Mouse (Mus musculus): ENCODE results near the gene Fan1.

The Fan1 gene

GRCm38 (mm10) chr7:64373830-64374562 lies at the start of gene Fan1:
Gene Fan1, minus strand, starts transcription at chr7:64374095.
- peak; percentile 87 for DNase-seq

- no peak for DNase-seq
These were observed 30.1 kb upstream of the Fan1 start for GRCm38 (mm10) chr7:64403989-64404388.

DNA sequence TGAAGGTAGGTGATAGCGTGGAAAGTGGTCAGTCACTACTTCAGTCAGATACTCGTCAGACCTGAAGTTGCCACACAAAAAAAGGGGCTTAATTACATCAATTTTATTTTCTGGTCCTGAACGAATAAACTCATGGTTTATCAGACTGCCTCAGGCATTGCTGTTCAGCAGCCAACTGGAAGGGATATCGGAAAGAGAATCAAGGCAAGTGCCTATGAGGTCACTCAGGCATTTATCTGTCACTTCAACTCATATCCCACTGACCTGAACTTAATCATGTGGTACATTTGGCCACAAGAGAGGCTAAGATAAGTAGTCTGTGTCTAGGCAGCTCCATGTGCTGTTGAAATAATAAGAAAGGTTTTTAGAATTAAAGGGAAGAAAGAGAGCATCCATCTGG lies 28.6 kb upstream of the Fan1 start:
- no peak for DNase-seq

GRCm38 (mm10) chr7:64400725-64401124 lies 26.8 kb upstream of the Fan1 start:
- no peak for DNase-seq

DNA sequence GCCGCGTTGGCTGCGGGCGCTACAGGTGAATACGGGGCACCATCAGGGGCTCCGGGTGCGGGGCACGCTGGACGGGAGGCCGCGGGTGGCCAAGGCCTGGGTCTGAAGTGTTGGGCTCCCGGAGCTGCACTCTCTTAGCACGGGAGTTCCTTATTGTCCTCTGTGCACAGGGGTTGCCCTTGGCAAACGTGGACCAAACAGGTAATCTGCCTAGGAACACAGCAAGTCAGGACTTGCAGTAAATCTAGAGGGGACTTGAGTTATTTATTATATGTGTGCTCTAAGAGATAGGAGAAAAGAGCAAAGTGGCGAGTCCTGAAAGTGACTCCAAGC lies 18.9 kb upstream of the Fan1 start:
- no peak for DNase-seq

DNA sequence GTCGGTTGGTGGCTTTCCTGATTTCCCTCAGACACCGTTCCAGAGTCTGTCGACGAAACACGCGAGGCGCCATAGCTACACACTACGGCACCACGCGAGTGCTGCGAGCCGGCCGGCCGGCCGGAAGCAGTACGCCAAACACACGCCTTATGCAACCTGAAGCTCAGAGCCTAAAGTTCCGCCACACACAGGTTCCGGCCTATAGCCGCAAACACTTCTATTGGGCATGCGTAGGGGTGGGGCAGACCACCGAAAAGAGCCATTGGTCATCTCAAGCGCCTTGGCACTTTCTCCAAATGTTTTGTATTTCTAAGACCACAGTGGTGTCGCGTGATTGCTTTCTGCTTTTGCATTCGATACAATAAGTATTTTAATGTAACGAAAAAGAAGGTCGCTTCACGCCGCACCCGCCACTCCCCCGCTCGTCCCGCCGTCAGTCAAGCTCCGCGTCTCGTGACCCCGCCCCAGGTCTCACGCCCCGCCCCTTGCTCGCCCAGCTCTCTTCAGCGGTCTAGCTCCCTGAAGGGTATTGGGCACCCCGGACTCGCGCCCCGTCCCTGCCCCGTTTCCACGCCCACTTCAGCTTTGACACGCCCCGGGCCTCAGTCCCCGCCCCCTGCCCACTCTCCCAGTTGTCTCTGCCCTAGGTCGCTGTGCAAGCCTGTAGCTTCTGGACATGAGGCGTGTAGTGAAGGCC lies 18.4 kb upstream of the Fan1 start, which contains the start of the genes Mphosph10 and Mcee:
TSS of gene Mphosph10 (minus strand) at position 147 of the 697 bp plus-strand sequence.
TSS of gene Mcee (plus strand) at position 486 of the 697 bp plus-strand sequence.
- peak; percentile 99 for DNase-seq

- DNase-seq: peak; percentile 21
These were observed 17.6 kb upstream of the Fan1 start for GRCm38 (mm10) chr7:64391479-64391878.

GRCm38 (mm10) chr7:64373147-64373829 lies 607 bp downstream of the Fan1 start:
- no peak for DNase-seq

DNA sequence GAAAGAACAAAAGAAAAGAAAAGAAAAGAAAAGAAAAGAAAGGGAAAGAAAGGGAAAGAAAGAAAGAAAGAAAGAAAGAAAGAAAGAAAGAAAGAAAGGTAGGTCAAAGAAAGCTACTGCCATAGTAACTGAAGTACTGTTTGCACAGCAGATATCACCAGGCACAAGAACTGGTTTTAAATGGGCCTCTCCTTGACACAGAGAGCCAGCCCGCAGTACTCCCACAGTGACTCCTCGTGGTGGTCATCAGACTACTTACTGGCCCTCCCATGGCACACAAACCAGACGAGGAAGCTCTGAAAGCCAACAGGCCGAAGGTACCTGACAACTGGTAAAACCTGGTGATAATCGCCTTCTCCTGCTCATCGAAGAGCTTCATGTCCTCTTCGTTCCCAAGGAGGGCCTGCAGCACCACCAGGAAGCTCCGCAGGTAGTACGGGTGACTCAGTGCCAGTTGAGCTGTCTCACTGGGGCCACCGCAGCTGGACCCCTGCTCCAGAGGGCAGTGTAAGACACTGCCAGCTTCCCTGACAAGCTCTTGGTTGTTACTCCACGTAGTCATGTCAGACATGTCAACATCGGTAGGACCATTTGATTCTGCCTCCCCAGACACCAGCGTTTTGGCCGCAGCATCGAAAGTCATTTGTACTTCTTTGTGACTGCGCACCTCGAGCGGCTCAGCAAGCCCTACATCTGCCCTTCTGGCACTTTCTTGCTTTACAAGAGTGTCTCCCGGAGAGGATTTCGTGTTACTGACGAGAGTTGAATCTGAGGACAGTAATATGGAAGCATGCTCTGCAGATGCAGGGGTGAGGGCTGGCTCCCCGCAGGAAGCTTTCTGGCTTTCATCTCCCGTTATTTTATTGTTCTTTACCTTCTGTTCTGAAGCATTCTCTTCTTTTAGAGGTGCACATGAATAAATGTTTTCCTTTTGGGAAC lies 1.7 kb downstream of the Fan1 start:
- DNase-seq: no peak

GRCm38 (mm10) chr7:64369841-64370240 lies 4.1 kb downstream of the Fan1 start:
- no peak for DNase-seq

GRCm38 (mm10) chr7:64365863-64366262 lies 8.0 kb downstream of the Fan1 start:
- no peak for DNase-seq

- DNase-seq: no peak
These were observed 13.3 kb downstream of the Fan1 start for GRCm38 (mm10) chr7:64360586-64360945.

DNA sequence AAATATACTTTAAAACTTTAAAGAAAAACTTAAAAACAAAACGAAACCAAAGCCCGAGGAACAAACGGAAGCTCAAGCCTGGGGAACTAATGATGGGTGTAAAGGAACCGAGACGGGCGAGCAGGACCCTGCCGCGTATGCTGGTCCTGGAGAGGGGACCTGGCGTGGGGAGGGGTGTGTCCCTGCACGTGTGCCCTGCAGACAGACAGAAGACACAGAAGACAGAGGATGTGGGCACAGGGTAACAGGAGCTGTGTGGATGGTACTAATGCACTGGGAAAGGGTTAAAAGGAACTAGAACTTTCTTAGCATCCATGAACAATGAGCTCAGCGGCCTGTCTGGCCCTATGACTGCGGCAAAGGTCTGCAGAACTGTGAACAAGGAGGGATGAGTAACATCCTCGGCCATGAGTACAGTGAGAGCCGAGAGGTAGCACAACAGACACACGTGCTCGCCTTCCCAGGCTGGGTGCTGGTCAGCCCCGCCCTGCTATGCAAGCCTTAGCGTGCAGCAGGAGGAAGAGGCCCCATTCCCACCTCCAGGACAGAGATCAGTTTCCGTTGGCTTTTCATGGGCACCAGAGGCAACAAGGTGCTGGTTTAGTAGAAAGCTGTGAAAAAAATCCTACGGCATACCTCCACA lies 13.8 kb downstream of the Fan1 start:
- DNase-seq: no peak

DNA sequence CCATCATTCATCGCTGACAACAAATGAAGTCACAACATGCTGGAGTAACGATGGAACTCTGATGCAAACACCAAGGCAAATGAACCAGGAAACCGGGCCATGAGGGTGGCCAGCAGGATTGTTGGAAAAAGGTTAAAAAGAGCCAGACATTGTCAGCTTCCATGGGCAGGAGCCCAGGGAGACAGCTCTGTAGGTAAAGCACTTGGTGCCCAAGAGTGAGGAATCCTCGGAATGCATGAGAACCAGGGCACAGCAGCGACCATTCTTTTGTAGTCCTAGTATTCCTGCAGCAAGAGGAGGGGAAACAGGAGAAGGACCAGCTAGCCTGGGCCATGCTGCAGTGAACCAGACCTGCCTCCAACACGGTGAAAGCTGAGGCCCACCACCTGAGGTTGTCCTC lies 15.2 kb downstream of the Fan1 start:
- no peak for DNase-seq

DNA sequence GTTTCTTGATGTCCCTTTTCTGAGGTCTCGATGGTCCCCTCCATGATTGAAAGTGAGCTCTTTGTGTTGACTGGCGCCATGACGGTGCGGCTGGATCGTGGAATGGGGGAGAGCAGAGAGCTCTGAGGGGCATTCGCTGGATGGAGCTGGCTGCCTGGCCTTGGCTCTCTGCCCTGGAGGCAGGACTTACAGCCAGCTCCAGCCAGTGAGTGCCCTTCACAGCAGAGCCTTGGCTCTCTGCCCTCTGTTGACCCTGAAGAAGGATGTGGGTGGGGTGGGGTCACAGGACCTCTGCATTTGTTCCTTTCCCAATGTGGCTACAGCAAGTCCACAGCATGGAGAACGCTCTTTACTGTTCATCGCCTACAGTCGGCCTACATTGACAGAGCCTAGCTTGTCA lies 16.5 kb downstream of the Fan1 start:
- no peak for DNase-seq

GRCm38 (mm10) chr7:64356661-64357060 lies 17.2 kb downstream of the Fan1 start:
- DNase-seq: no peak

DNA sequence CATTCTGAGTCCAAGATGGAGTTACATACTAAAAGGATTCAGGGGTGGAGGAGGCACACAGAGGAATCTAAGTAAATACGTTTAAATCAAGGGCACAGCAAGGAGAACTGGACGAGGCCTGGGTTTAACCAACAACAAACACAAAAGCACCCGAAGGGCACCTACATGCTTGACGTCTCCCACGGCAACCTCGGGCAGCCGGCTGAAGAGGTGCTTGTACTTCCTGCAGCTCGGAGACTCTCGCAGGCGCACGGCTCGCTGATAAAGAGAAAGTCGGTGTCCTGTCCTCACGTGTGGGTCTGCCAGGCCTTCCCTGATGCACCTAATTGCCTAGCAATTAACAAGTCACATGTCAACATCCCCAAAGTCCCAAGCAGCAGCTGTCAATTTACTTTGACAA lies 19.7 kb downstream of the Fan1 start:
- DNase-seq: no peak

GRCm38 (mm10) chr7:64351087-64351486 lies 22.8 kb downstream of the Fan1 start:
- DNase-seq: no peak

- DNase-seq: no peak
These were observed 24.6 kb downstream of the Fan1 start for GRCm38 (mm10) chr7:64349147-64349861.

DNA sequence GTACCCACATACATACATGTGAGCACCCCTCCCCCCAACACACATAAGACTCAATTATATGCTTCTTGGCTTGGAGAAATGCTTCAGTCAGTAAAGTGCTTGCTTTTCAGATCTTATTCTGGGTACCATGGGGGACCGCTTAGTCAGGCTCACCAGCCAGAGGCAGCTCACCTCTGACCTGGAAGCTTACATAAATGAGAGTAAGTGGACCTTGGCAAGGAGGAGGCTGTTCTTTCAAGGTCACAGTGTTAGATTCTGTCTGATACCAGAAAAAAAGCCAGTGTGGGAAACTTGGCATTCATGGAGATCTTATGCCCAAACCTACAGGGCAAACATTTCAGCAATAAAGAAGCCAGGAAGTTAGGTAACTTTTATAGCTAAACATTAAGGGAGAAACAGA lies 26.1 kb downstream of the Fan1 start:
- DNase-seq: no peak

DNA sequence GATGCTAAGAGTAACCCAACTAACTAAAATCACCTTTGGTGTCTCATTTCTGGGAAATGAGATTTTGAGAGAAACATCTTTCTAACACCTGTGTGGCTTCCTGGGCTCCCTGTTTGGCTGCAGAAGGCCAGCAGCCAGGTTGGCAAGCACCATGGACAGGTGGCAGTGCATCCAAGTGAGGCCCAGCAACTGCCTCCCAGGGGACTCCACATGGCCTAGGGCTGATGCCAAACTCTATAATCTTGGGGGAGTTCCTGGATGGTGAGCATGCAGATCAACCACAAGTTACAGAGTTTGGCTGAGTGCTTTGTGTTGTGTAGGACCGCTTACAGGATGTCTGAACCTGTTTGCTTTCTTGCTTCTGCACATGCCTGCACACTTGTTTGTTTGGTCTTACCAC lies 41.2 kb downstream of the Fan1 start:
- no peak for DNase-seq

GRCm38 (mm10) chr7:64331309-64331708 lies 42.6 kb downstream of the Fan1 start:
- no peak for DNase-seq
